Mouse (Mus musculus): Measurements from ENCODE around the gene Rab3ip.

Gene Rab3ip

DNA sequence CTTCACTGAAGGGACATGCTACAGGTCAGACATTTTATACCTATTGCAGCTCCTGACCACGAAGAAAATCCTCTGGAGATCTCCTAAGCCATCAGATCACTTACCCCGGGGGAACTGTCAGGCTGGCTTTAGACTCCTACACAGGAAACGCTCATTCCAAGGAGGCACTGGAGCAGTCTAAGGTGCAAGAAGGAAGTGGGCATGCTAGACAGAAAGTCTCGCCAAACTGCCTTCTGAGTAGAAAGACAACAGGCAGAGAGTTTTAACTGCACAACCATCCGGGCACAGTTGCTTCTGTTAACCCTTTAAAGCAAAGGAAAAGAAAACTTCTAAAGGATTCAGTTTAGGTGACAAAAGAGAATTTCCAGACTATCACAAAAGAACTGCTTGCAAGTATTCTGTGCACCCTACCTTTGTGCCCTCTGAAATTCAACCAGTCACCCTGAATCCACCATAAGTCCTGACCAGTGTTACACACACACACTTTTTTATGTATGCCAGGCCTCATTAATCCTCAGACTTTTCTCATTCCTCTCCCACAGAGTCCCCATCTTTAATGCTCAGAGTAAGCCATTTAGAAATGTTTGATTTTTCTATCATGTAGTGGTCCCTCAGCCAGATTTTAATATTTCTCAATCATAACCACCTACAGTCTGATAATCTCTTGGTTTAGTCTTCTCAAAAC, 7.4 kb upstream of the Rab3ip start:
- no peak for DNase-seq (ENCODE audit: low read depth, low spot score)

- DNase-seq (ENCODE audit: low read depth, low spot score) = no peak
Measured at GRCm38 (mm10) chr10:116956483-116957158, 6.1 kb upstream of the Rab3ip start.

GRCm38 (mm10) chr10:116955191-116955590, 4.6 kb upstream of the Rab3ip start:
- no peak for DNase-seq (ENCODE audit: low read depth, low spot score)

DNA sequence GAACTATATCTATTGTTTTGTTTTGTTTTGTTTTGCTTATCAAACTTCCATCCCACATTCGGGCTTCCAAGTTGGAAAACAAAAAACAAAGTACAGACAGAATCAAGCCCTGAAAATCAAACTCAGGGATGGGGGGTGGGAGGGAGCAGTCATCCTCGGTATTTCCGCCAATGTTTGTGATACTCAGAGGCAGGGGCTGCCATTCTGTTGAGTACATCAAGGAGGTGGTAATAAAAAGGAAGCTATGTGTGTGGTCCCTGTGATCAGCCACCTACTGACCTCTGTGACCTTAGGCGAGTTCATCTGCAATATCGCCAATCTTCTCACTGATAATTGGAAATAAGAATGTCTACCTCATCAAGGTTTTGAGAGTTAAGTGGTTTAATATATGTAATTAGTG, 317 bp upstream of the Rab3ip start:
- no peak for DNase-seq (ENCODE audit: low read depth, low spot score)

GRCm38 (mm10) chr10:116949111-116950008, 1.2 kb downstream of the Rab3ip start:
- peak; percentile 56 for DNase-seq (ENCODE audit: low read depth, low spot score)

GRCm38 (mm10) chr10:116948414-116948813, 2.2 kb downstream of the Rab3ip start:
- no peak for DNase-seq (ENCODE audit: low read depth, low spot score)

- no peak for DNase-seq (ENCODE audit: low read depth, low spot score)
Measured at GRCm38 (mm10) chr10:116944940-116945339, 5.6 kb downstream of the Rab3ip start.

GRCm38 (mm10) chr10:116944144-116944543, 6.4 kb downstream of the Rab3ip start:
- DNase-seq (ENCODE audit: low read depth, low spot score) = peak; percentile 41

GRCm38 (mm10) chr10:116943025-116943424, 7.5 kb downstream of the Rab3ip start:
- DNase-seq (ENCODE audit: low read depth, low spot score) = peak; percentile 53

GRCm38 (mm10) chr10:116935028-116935427, 15.5 kb downstream of the Rab3ip start:
- DNase-seq (ENCODE audit: low read depth, low spot score) = peak; percentile 36

DNA sequence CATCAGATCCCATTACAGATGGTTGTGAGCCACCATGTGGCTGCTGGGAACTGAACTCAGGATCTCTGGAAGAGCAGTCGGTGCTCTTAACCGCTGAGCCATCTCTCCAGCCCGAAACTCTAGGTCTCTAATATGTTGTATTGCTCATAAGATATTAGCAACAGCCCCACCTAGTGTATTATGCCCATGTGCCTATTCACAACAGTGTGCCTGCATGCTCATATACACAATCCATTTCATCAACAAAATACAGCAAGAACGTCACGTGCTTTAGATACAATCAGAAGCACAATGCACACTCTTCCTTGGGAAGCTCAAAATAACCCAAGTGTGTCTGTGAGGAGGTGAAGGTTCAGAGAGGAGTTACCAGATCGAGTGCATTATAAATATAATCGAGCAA, 16.8 kb downstream of the Rab3ip start:
- DNase-seq (ENCODE audit: low read depth, low spot score) = peak; percentile 28

DNA sequence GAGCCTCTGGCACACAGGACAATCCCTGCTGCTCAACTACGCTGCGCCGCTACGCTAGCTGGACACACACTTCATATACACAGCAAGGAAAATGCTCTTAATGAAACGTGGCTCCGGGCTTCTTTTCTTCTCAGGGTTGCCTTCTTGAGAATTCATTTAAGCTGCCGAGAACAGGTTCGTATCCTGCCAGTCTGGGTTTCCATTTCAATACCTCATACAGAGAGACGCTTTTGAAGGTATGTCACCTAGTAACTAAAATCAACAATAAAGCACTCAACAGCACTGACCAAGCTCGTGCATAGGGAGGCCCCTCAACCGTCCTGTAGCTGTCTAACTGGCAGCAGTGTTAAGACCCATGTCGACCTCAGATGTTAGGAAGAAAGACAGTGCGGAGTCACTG, 18.2 kb downstream of the Rab3ip start:
- DNase-seq (ENCODE audit: low read depth, low spot score) = peak; percentile 28

- peak; percentile 56 for DNase-seq (ENCODE audit: low read depth, low spot score)
Measured at GRCm38 (mm10) chr10:116931497-116932179, 18.9 kb downstream of the Rab3ip start.

GRCm38 (mm10) chr10:116930936-116931335, 19.6 kb downstream of the Rab3ip start:
- peak; percentile 62 for DNase-seq (ENCODE audit: low read depth, low spot score)

GRCm38 (mm10) chr10:116930506-116930905, 20.1 kb downstream of the Rab3ip start:
- peak; percentile 86 for DNase-seq (ENCODE audit: low read depth, low spot score)

DNA sequence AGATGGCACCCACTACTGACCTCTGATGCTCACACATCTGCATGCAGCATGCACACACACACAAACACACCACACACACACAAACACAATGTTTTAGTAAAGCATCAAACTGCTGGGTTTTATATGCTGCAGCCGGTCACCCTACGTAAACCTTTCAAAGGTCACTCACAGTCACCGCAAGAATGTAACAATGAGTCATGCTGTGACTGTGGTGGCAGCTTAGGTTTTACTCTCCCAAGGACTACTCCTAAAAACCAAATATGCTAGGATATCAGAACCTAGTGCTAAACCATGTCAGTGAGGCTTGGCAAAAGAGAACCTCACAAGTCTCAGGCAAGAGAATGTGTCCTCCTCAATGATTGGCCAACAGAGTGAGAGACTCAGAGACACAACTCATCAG, 21.7 kb downstream of the Rab3ip start:
- DNase-seq (ENCODE audit: low read depth, low spot score) = no peak

DNA sequence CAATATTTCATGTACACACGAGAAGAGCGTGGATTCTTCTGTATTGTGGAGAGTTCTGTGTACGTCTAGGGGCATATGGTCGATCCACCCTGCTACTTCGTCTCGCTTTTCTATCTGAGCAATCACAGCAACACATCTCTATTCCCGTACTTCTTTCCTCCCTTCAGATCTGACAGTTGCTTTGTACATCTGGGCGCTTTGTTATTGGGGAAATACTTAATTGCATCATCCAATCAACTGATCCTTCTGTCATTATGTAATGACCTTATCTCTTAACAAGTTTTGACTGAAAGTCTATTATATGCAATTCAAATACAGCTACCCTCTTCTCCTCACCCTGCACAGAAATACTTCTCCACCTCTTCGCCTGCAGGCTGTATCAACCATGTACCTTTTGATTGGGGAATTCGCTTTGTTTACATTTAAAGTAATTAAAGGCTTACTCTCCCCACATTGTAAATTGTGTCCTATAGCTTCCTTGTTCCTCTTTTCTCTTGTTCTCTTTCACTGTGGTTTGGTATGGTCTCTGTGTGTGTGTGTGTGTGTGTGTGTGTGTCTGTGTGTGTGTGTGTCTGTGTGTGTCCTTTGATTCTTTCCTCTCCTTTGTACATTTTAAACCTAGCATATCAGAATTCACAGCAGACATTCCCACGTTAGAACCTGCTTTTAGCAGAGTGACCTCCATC, 24.0 kb downstream of the Rab3ip start:
- no peak for DNase-seq (ENCODE audit: low read depth, low spot score)

DNA sequence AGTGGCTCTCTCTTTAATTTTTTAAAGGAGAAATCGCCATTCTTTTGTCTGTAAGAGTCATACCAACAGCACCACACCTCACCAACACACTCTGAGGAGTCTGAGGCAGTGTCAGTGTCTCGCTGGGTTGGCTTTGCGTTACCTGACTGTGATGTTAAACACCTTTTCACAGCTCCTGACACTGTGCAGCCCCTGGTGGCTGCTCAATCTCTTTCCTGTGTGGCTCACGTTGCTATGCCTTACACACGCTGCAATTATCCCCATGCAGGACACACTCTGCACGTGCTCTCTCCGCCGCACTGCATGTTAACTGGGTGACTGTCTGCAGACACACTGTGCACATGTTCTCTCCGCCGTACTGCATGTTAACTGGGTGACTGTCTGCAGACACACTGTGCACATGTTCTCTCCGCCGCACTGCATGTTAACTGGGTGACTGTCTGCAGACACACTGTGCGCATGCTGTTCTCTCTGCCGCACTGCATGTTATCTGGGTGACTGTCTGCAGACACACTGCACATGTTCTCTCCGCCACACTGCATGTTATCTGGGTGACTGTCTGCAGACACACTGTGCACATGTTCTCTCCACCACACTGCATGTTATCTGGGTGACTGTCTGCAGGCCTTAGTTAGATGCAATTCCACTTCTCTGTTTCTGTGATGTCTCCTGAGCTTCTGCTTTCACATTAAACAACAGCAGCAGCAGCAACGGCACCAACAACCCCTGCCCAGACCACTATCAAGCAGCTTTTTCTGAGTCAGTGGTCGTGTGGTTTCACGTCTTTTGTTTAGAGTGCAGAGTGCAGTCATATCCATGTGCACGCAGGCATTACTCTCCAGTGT, 26.7 kb downstream of the Rab3ip start:
- peak; percentile 40 for DNase-seq (ENCODE audit: low read depth, low spot score)

DNA sequence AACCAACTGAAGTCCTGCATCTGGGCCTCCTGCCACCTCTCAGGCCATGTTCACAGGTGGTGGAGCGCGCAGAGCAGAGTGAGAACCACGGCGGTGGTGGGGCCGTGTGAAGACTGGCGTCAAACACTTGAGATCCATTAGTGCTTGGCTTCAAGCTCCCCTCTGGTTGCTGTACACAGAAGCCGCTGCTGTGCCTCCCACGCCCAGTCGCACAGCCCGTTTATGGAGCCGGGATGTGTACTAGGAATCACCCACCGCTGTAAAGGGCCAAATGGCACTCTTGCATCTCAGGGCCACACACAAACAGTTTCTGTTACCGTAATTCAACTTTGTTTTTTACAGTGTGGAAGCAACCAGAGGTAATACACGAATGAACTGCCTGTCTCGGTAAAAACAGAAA, 28.4 kb downstream of the Rab3ip start:
- DNase-seq (ENCODE audit: low read depth, low spot score) = peak; percentile 34

- no peak for DNase-seq (ENCODE audit: low read depth, low spot score)
Measured at GRCm38 (mm10) chr10:116921416-116921815, 29.2 kb downstream of the Rab3ip start.
